Mouse (Mus musculus) intestine, embryonic 14.5 days (tissue): ENCODE data around the gene Zfp81. TPM values are rescaled to one million over a fixed set of nuclear protein-coding genes. Genes with fewer than 3 reads are reported as not detected.
A peak's percentile ranks its signal among the peaks of the same experiment; 100 is the strongest.
"Not testable (repeated sequence)": the region's sequence is repeated elsewhere in the genome, so short reads cannot be mapped to it uniquely, and the experiment has no call there.

Experiments used
- ATAC-seq: fragments of 200-750 bp; cut with Nextera tagmentation; replicated peaks from 2 replicates; pipeline ENCODE4 v1.8.0; 2017; ENCODE audit warnings: low read depth, moderate number of reproducible peaks, moderate TSS enrichment, moderate library complexity; ENCODE audit not compliant: low FRiP score, low TSS enrichment
- DNase-seq: peaks from one replicate; pipeline ENCODE4 v3.0.0-alpha.2; 2018; ENCODE audit warnings: low spot score
- H3K27ac ChIP-seq: fragments of 300-500 bp; sonication (generic); 2 replicates; pipeline ENCODE4 v1.5.1; 2014; ENCODE audit warnings: low read depth, mild to moderate bottlenecking, control low read depth
- H3K27me3 ChIP-seq: fragments of 300-500 bp; sonication (generic); replicated peaks from 2 replicates; pipeline ENCODE4 v1.6.1; 2014; ENCODE audit warnings: low read length, control low read depth; ENCODE audit not compliant: control insufficient read depth, insufficient read depth
- H3K36me3 ChIP-seq: fragments of 300-500 bp; sonication (generic); 2 replicates; pipeline ENCODE4 v1.6.1; 2014; ENCODE audit warnings: low read length, control low read depth; ENCODE audit not compliant: control insufficient read depth, insufficient read depth
- H3K4me1 ChIP-seq: fragments of 300-500 bp; sonication (generic); replicated peaks from 2 replicates; pipeline ENCODE4 v1.6.1; 2014; ENCODE audit warnings: low read length, control low read depth, mixed read lengths; ENCODE audit not compliant: control insufficient read depth, insufficient read depth
- H3K4me2 ChIP-seq: fragments of 300-500 bp; sonication (generic); 2 replicates; pipeline ENCODE4 v1.6.1; 2014; ENCODE audit warnings: low read length
- H3K4me3 ChIP-seq: fragments of 300-500 bp; sonication (generic); 2 replicates; pipeline ENCODE4 v1.5.1; 2014; ENCODE audit warnings: low read depth, low read length, control low read depth, mixed read lengths
- H3K9ac ChIP-seq: fragments of 300-500 bp; sonication (generic); 2 replicates; pipeline ENCODE4 v1.6.1; 2014; ENCODE audit warnings: mild to moderate bottlenecking, low read length
- H3K9me3 ChIP-seq: fragments of 300-500 bp; sonication (generic); 2 replicates; pipeline ENCODE4 v1.6.1; 2016; ENCODE audit warnings: low read length, control low read depth; ENCODE audit not compliant: control insufficient read depth
- WGBS: fragments of 180-500 bp; shearing (Covaris S2); extraction: QIAGEN DNeasy Blood & Tissue Kit; methylation state at CpG from one replicate; pipeline ENCODE4 v1.1.7; 2014; 5-methylcytosine and 5-hydroxymethylcytosine counted together
- polyA plus RNA-seq: library from polyadenylated mRNA; unstranded; fragments of >200 nt; fragmentation: Nextera tagmentation; extraction: Ambion mirVana; gene quantifications from 2 replicates; pipeline ENCODE4 v1.2.1, GENCODE M21; 2014

Gene Zfp81
- polyA plus RNA-seq = 10.8 and 14.6 TPM in 2 replicates

GRCm38 (mm10) chr17:33358411-33359384 is at the start of gene Zfp81:
TSS of gene Zfp81 (minus strand) at chr17:33358878.
- WGBS = 4% methylated on average over 47 of the region's 47 CpGs
- Histone ChIP-seq H3K9me3 (no peaks in the 10 kb centered on the region), H3K4me3 (peak within 1 kb of the TSS; percentile 99), H3K27me3 (no peaks in the 10 kb centered on the region), H3K27ac (peak within 1 kb of the TSS; percentile 85), H3K9ac (peak within 1 kb of the TSS; percentile 85), H3K4me1 (0 out of 2 replicates have a peak, but pooled peaks cover 2% of the 10 kb centered on the region), H3K4me2 (peak within 1 kb of the TSS; percentile 82), H3K36me3 (no peaks in the 10 kb centered on the region)
- ATAC-seq (peak; percentile 100), DNase-seq (peak; percentile 91)

GRCm38 (mm10) chr17:33394182-33395034 is 35.7 kb upstream of the Zfp81 start, which contains the start of gene Zfp101:
TSS of gene Zfp101 (minus strand) at chr17:33394641.
- Histone ChIP-seq H3K36me3 (no peaks in the 10 kb centered on the region), H3K27me3 (no peaks in the 10 kb centered on the region), H3K4me2 (peak within 1 kb of the TSS; percentile 72), H3K4me1 (peaks cover 4% of the 10 kb centered on the region; the same call in 1 of the 2 replicates), H3K9ac (peak within 1 kb of the TSS; percentile 77), H3K9me3 (no peaks in the 10 kb centered on the region), H3K27ac (peak within 1 kb of the TSS; percentile 62), H3K4me3 (peak within 1 kb of the TSS; percentile 89)
- peak; percentile 94 for ATAC-seq
- DNase-seq = peak; percentile 92
- under 1% methylated on average over 44 of the region's 44 CpGs for WGBS

DNA sequence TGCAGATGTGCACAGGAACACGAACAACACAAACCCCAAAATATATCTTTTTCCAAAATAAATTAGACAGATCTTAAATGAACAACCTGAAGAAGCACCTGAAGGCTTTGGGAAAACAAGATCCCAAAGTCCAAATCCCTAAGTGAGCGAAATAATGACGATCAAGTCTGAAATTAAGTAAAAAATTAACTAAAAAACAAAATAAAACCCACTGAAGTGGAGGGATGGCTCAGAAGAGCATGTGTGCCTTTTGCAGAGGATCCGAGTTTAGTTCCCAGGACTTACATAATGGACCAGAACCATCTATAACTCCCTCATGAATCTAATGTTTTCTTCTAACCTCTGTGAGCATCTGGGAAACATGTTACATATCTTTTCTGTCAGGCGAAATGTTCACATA is 33.6 kb upstream of the Zfp81 start:
- no peak for DNase-seq
- Histone ChIP-seq H3K36me3 (no peaks in the 10 kb centered on the region), H3K27ac (no peak overlapping the region), H3K4me2 (no peak overlapping the region), H3K4me3 (no peak overlapping the region), H3K9me3 (no peaks in the 10 kb centered on the region), H3K4me1 (peaks cover 4% of the 10 kb centered on the region; the same call in 1 of the 2 replicates), H3K9ac (no peak overlapping the region), H3K27me3 (no peaks in the 10 kb centered on the region)
- WGBS = 96% methylated on average over 5 of the region's 5 CpGs
- no peak for ATAC-seq

- Histone ChIP-seq H3K27me3 (no peaks in the 10 kb centered on the region), H3K4me1 (no peaks in the 10 kb centered on the region), H3K36me3 (peaks cover 44% of the 10 kb centered on the region), H3K4me3 (no peak overlapping the region), H3K9ac (no peak overlapping the region), H3K4me2 (no peak overlapping the region), H3K27ac (no peak overlapping the region), H3K9me3 (no peaks in the 10 kb centered on the region)
- DNase-seq (no peak), ATAC-seq (no peak)
Measured at GRCm38 (mm10) chr17:33385705-33386104, 27.0 kb upstream of the Zfp81 start.

GRCm38 (mm10) chr17:33372795-33373194 is 14.1 kb upstream of the Zfp81 start:
- H3K27ac ChIP-seq = no peak overlapping the region
- H3K4me1 ChIP-seq = no peaks in the 10 kb centered on the region
- H3K4me2 ChIP-seq = no peak overlapping the region
- H3K4me3 ChIP-seq = no peak overlapping the region
- 92% methylated on average over 3 of the region's 3 CpGs for WGBS
- ATAC-seq (no peak), DNase-seq (no peak)
- H3K36me3 ChIP-seq = no peaks in the 10 kb centered on the region
- no peaks in the 10 kb centered on the region for H3K27me3 ChIP-seq
- no peaks in the 10 kb centered on the region for H3K9me3 ChIP-seq
- no peak overlapping the region for H3K9ac ChIP-seq

DNA sequence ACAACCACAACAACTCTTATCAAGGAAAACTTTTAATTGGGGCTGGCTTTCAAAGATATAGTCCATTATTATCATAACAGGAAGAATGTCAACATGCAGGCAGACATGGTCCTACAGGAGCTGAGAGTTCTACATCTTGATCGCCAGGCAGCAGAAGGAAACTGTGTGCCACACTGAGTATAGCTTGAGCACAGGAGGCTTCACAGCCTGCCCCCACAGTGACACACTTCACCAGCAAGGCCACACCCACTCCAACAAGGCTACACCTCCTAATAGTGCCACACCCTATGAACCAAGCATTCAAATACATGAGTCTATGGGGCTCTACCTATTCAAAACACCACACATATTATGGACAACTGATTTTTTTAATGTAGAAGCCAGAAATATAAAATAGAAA is 5.7 kb downstream of the Zfp81 start:
- DNase-seq = no peak
- Histone ChIP-seq H3K9me3 (peaks cover 18% of the 10 kb centered on the region; the same call in 1 of the 2 replicates), H3K4me3 (no peak overlapping the region), H3K27me3 (no peaks in the 10 kb centered on the region), H3K4me2 (no peak overlapping the region), H3K27ac (no peak overlapping the region), H3K4me1 (0 out of 2 replicates have a peak, but pooled peaks cover 2% of the 10 kb centered on the region), H3K36me3 (no peaks in the 10 kb centered on the region), H3K9ac (no peak overlapping the region)
- ATAC-seq = no peak
- 91% methylated on average over 1 of the region's 1 CpGs for WGBS

DNA sequence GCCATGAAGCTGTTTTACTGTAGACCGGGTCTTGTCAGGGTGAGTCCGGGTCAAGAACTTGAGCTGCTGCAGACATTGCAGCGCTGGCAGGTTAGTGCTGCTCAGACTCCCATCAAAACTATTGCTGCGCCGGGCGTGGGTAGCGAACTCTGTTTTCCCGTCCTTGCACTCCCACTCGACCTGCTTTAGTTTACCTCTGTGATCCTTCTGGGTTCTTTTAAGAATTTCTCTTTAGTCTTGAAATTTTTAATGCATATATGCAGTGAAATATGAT is 68.9 kb downstream of the Zfp81 start:
- H3K27ac ChIP-seq, H3K4me1 ChIP-seq, H3K36me3 ChIP-seq, H3K27me3 ChIP-seq, H3K9me3 ChIP-seq, DNase-seq, H3K4me3 ChIP-seq, H3K9ac ChIP-seq: not testable (repeated sequence)
- peak overlapping the region; percentile 29 for H3K4me2 ChIP-seq
- no CpG with 5 or more reads among the region's 9 CpGs for WGBS
- ATAC-seq = peak; percentile 65; the same call in 1 of the 2 replicates

GRCm38 (mm10) chr17:33289039-33289875 is 69.4 kb downstream of the Zfp81 start, which contains the start of gene Zfp955b:
TSS of gene Zfp955b (plus strand) at chr17:33289544.
- not testable (repeated sequence) for H3K27ac ChIP-seq, H3K4me3 ChIP-seq

More at GRCm38 (mm10) chr17:33289039-33289875, 69.4 kb downstream of the Zfp81 start, which contains the start of gene Zfp955b:
- peak; percentile 99 for ATAC-seq
- peak within 1 kb of the TSS; percentile 29 for H3K4me2 ChIP-seq
- H3K9ac ChIP-seq, H3K4me1 ChIP-seq, H3K9me3 ChIP-seq, H3K27me3 ChIP-seq, H3K36me3 ChIP-seq, DNase-seq: not testable (repeated sequence)
- no CpG with 5 or more reads among the region's 25 CpGs for WGBS
